Mouse (Mus musculus) induced T-regulatory cell, adult 2 months (primary cell): ENCODE measurements around the gene Alx3.
A peak's percentile ranks its signal among the peaks of the same experiment; 100 is the strongest.
"Not testable (repeated sequence)": the region's sequence is repeated elsewhere in the genome, so short reads cannot be mapped to it uniquely, and the experiment has no call there.

Experiments used
- DNase-seq: peaks from one replicate; pipeline ENCODE4 v3.0.0-alpha.2; 2012; ENCODE audit warnings: low read depth

Gene Alx3

DNA sequence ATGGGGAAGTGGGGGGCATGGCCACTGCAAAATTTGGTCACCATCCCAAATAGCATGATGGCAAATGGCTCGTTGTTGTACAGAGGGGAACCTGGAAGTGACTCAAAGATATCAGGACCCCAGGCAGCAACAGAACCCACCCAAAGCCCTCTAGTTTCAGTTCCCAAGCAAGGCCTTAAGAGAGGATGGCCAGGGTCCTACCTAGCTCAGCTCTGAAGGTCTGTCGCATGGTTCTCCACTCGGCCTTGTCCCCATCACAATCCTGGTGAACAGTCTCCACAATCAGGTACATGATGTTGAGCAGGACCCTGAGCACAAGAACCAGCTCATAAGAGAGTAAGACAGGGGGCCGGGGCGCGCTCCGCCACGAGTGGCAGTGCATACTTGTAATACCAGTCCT lies 29.6 kb downstream of the Alx3 start:
- no peak for DNase-seq

DNA sequence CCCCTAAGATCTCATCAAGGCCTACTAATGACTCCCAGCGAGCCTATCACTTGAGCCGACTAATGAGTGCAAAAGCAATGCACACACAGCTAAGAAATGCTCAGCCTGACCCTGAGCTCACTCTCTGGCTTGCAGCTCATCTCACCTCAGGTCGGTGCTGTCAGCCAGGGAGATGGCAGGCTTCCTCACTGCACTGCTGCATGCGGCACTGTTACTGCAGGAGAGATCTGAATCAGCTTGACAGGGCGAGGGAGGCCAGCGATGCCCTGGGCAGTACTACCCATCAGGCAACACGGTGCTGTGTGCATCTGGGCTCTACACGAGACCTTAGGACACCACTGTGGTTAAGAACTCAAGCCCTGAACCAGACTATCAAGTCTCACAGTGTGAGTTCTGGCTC lies 30.7 kb downstream of the Alx3 start:
- no peak for DNase-seq

GRCm38 (mm10) chr3:107626751-107627150 lies 31.9 kb downstream of the Alx3 start:
- no peak for DNase-seq

- no peak for DNase-seq
Measured at GRCm38 (mm10) chr3:107627641-107628040, 32.8 kb downstream of the Alx3 start.

DNA sequence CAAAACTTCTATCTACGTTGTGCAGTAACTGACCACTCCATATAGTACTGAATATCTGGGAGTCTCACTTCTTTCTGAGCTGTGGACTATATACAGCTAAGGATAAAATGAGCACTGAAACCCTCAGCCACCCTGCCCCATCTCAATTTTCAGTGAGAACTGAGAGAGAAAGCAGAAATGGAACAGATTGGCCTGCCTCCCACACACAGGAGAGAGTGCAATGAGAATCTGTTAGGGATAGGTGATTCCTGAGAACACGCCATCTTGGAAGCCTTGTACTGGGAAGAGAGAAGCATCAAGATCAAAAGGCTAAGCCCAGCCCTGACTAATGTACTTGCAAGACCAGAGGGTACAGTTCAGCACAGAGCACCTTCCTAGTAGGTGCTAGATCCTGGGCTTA lies 33.7 kb downstream of the Alx3 start:
- no peak for DNase-seq

DNA sequence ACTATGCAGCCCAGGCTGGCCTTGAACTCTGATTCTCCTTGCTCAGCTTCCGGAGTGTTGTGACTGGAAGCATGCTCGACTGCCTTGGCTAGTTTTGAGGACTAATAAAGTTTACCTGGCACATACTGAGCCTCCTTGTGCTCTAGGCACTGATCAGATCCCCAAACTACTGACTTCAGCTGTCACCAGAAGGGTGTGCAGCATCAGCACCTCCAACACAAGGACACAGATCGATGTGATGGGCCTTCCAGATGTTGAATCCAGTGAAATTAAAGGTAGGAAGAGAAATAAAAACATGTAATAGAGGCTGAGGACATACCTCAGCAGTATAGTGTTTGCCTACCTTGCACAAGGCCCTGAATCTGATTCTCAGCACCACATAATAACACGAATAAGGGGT lies 34.6 kb downstream of the Alx3 start:
- no peak for DNase-seq

DNA sequence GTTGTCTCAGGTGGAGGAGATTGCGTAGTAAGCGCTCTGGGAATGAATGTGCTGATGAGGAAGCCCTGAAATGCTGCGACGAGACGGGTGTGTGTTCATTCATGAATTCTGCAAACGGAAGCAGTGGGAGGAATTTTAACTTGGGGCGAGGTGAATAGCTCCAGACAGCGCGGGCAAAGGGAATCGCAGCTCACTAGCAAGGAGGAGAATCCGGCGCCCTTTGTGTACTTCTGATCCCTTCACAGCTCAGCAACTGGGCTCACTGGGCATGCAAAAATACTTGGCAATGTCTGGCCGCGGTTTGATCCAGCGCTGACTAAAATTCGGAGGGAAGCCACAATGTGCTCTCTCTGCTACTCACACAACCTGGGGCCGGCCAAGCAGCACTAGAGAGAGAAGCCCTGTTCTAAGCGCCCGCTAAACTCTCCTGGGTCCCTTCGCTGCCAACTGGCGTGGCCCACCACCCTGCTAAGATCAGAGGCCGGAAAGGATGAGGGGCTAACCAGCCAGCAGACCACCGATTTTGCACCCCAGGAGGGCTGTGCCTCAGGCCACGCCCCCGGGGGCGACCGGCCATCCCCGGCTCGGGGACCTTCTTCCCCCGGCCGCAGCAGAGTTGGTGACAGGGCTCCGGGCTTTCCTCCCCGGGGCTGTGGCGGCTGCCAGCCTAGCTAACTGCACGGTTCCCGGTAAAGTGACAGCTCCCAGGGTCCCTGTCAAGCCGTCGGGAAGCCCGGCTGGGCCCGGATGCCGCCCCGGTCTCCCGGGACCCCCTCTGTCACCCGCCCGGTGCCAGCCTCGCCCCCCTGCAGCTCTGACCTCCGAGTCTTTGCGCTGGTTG lies 36.1 kb downstream of the Alx3 start, which contains the start of gene Gm10961:
TSS of gene Gm10961 (plus strand) at position 641 of the 841 bp plus-strand sequence.
- peak; percentile 66 for DNase-seq

DNA sequence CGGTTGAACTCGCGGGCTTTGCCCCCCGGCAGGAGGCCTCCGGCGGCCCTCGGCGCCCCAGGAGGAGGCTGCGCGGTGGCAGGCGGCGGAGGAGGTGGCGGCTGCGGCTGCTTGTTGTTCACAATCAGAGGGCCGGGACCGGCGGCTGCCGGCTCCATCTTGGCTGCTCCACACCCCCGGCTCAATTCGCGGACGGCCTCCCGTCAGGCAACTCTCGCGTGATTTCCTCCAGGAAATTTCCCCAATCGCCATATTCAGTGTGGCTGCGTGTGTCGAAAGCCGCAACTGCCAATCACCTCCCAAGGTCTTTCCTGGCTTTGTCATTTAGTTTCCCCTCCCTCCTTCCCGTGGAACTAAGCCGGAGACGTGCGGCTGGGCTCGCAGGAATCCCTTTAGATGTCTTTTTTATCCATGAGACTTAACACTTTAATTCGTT lies 36.7 kb downstream of the Alx3 start, which contains the start of gene Strip1:
TSS of gene Strip1 (minus strand) at position 172 of the 436 bp plus-strand sequence.
- DNase-seq, result peak; percentile 97

DNA sequence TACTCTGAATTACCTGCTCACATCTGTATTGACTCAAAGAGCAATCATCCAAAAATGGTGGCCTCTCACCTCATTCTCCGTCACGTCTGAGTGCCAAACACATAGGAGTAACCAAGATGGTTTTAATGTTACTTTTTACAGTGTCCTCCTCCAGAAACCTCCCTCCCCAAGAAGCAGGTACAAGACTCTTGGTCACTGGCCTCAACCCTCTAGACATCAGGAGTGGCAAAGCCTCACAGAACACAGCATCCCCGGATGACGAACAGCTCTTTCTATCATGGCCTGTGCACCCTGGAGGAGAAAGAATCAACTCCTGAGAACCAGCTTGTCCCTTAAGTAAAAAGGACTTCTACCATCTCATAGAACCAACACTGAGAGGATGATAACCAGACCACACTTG lies 38.0 kb downstream of the Alx3 start:
- no peak for DNase-seq

DNA sequence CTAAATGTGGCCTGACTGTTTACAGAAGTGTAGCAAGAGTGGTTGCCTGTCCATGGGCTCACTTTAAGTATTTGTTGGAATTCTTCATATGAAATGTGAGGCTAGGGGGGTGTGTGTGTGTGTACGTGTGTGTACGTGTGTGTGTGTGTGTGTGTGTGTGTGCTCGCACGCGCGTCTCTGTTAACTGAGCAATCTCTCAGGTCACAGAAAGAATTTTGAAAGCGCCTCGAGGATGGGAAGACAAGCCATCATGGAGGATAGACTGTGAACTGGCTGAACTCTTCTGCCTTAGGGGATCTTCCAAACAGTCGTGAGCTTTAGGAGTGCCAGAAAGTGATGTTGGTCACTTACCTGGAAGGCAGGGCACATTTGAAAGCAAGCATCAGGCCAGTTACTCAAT lies 39.1 kb downstream of the Alx3 start:
- DNase-seq, result no peak

DNA sequence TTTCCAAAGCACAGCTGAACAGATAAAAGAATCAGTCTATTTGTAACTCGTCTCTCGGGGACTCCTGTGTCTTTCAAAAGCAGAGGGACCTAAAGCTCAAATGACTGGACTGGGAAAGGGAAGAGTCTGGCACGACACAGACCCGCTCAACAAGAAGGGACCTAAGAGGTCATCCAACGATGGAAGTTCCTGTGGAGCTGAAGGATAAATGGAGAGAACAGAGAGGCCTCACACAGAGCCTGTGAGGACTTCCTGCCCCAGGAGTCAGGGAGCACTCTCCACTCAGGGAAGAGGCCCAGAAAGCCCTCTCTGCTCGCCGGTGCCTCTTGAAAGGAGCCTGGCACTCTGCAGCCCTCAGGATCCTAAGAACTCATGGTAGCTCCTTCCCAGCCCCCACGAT lies 41.0 kb downstream of the Alx3 start:
- DNase-seq, result no peak

DNA sequence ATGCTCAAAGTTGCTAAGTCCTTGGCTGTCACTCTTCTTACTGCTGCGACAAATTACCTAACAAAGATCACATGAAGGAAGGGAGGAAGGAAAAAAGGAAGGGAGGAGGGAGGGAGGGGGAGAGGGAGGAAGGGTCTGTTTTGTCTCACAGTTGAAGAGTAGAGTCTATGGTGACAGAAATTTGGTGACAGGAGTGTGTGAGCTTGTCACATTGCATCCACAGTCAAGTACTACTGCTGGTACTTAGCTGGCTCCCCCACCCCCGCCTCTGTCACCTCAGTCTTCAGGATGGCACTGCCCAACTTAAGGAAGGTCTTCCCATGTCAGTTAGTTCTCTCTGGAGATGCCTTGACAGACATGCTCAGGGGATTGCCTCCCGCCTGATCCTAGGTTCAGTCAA lies 41.4 kb downstream of the Alx3 start:
- no peak for DNase-seq

GRCm38 (mm10) chr3:107637606-107638172 lies 42.9 kb downstream of the Alx3 start:
- no peak for DNase-seq

DNA sequence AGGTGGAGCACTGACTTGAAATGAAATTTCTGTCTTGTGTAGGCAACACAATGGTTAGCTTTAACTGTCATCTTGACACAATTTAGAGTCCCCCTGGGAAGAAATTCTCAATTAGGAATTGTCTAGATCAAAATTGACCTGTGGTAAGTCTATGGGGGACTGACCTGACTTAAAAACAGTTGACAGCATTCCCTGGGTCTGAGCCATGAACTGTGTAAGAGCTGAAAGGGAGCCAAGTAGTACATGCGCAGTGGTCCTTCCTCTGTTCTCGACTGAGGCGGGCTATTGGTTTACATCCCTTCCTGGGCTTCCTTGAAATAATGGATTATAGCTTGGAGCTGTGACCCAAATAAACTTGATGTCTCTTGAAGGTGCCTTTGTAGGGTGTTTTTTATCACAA lies 52.1 kb downstream of the Alx3 start:
- DNase-seq, result no peak

DNA sequence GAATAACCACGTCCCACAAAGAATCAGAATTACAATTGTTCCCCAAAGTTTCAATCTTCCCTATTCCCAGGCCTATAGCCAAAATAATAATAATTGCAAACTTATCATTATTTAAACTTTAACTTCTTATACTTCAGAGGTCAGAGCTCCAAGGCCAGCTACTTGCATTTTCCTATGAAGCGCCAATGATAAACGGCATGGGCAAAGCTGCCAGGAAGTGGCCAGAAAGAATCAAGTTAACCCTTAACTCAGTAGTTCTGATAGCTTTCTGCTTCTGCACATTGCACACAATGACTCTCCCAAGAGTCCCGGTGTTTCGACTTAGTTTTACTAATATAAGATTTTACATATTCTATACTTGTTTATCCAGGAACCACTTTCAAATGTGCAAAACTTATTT lies 55.4 kb downstream of the Alx3 start:
- not testable (repeated sequence) for DNase-seq

DNA sequence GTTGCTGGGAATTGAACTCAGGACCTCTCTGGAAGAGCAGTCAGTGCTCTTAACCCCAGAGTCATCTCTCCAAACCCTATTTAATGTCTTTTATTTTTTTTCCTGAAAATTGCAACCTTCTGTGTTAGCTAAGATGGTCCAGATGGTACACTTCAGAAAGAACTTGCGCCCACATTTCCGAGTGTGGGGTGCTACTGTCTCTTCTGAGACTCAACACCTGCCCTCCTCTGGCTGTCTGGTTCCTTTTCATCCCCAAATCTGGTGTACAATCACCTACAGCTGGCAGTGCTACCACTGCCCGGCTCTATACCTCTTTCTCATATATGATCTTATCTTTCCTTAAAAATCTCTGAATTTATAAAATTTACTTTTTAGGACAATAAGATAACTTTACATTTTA lies 58.1 kb downstream of the Alx3 start:
- no peak for DNase-seq

- no peak for DNase-seq
Measured at GRCm38 (mm10) chr3:107654861-107655260, 60.0 kb downstream of the Alx3 start.
